Mouse (Mus musculus): ENCODE measurements around the gene Klhdc7b. TPM values are rescaled to one million over a fixed set of nuclear protein-coding genes. Genes with fewer than 3 reads are reported as not detected.
A peak's percentile ranks its signal among the peaks of the same experiment; 100 is the strongest.

The Klhdc7b gene
- not detected in 2 replicates for polyA plus RNA-seq (2015; fragmentation: Nextera tagmentation; extraction: Ambion mirVana)

DNA sequence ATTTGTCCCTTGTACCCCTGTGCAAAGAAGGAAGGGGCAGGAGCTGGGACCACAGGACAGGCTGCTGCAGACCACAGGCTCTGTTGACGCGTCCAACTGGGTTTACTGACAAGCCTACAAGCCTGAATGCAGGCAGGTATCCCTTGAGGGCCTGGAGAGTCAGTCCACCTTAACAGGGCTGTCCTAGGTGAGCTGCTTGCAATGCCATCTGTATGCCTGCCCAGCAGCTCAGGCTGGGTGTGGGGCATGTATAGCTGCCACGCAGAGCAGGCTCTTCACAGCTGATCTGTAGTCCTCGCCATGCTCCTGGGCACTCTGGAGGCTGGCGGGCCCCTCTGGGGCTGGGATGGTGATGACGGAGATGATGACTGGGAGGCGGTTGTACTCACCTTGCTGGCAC, at the start of gene Klhdc7b:
Gene Klhdc7b (plus strand): TSS at position 301 of the 400 bp plus-strand sequence.
- Histone ChIP-seq H3K4me3 (replicated peaks) (no peak within 1 kb of the TSS), H3K27ac (no peak within 1 kb of the TSS), H3K4me2 (replicated peaks) (no peak within 1 kb of the TSS), H3K4me1 (replicated peaks) (0 out of 2 replicates have a peak, but pooled peaks cover under 1% of the 10 kb centered on the region), H3K36me3 (no peaks in the 10 kb centered on the region), H3K9ac (no peak within 1 kb of the TSS), H3K27me3 (replicated peaks) (peaks cover 7% of the 10 kb centered on the region), H3K9me3 (no peaks in the 10 kb centered on the region)
- 92% methylated on average over 7 of the region's 7 CpGs for WGBS
- ATAC-seq: no peak

DNA sequence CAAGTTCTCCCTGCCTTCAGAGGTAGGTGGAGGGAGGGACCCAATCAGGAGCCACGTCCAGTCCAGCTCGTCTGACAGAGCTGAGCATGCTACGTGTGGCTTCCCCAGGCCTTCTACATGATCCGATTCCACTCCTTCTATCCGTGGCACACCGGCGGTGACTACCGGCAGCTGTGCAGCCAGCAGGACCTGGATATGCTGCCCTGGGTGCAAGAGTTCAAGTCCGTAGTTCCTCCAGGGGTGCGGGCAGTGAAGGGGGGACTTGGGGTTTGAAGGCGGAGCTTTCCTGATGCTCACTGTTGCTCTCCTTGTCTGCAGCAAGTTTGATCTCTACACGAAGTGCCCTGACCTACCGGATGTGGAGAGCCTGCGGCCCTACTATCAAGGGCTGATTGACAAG, 48.3 kb upstream of the Klhdc7b start:
- WGBS: 85% methylated on average over 14 of the region's 14 CpGs
- H3K4me2 ChIP-seq (replicated peaks): no peak overlapping the region

DNA sequence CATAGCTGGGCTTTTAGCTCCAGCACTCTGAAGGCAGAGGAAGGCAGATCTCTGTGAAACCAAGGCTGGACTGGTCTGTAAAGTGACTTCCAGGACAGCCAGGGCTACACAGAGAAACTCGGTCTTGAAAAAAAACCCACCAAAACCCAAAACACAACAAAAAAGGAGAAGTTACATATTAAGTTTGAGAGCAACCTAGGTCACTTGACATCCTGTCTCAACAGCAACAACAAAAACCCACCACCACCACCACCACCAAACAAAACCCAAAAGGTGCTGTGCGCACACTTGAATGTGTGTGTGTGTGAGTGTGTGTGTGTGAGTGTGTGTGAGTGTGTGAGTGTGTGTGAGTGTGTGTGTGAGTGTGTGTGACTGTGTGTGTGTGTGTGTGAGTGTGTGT, 45.0 kb upstream of the Klhdc7b start:
- ATAC-seq: no peak
- H3K9ac ChIP-seq: no peak overlapping the region
- no peaks in the 10 kb centered on the region for H3K9me3 ChIP-seq
- H3K4me1 ChIP-seq (replicated peaks): no peaks in the 10 kb centered on the region
- WGBS: 76% methylated on average over 2 of the region's 2 CpGs
- H3K4me3 ChIP-seq (replicated peaks): no peak overlapping the region
- no peaks in the 10 kb centered on the region for H3K27me3 ChIP-seq (replicated peaks)
- H3K4me2 ChIP-seq (replicated peaks): no peak overlapping the region
- no peak overlapping the region for H3K27ac ChIP-seq
- no peaks in the 10 kb centered on the region for H3K36me3 ChIP-seq

More for the DNA sequence above, 48.3 kb upstream of the Klhdc7b start:
- Histone ChIP-seq H3K4me1 (replicated peaks) (no peaks in the 10 kb centered on the region), H3K9ac (no peak overlapping the region), H3K27me3 (replicated peaks) (no peaks in the 10 kb centered on the region), H3K9me3 (no peaks in the 10 kb centered on the region), H3K27ac (no peak overlapping the region), H3K36me3 (no peaks in the 10 kb centered on the region), H3K4me3 (replicated peaks) (no peak overlapping the region)
- no peak for ATAC-seq

DNA sequence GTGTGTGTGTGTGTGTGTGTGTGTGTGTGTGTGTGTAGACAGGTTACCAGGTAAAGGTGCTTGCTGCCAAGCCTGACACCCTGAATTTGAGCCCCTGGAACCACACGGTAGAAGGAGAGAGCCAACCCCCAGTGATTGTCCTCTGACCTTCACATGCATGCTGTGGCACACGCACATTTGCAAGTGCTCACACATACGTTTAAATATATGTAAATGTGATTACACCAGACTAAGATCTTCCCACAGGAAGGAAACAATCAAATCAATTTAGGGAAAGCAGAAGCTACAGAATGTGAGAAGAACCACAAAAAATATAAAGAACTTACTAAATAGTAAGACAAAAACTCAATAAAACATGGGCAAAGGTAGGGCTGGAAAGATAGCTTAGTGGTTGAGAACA, 44.6 kb upstream of the Klhdc7b start:
- no peak overlapping the region for H3K27ac ChIP-seq
- H3K27me3 ChIP-seq (replicated peaks): no peaks in the 10 kb centered on the region
- H3K36me3 ChIP-seq: no peaks in the 10 kb centered on the region
- ATAC-seq: no peak
- H3K9ac ChIP-seq: no peak overlapping the region
- H3K4me3 ChIP-seq (replicated peaks): no peak overlapping the region
- no peaks in the 10 kb centered on the region for H3K9me3 ChIP-seq
- no peaks in the 10 kb centered on the region for H3K4me1 ChIP-seq (replicated peaks)
- no peak overlapping the region for H3K4me2 ChIP-seq (replicated peaks)
- 84% methylated on average over 3 of the region's 3 CpGs for WGBS

DNA sequence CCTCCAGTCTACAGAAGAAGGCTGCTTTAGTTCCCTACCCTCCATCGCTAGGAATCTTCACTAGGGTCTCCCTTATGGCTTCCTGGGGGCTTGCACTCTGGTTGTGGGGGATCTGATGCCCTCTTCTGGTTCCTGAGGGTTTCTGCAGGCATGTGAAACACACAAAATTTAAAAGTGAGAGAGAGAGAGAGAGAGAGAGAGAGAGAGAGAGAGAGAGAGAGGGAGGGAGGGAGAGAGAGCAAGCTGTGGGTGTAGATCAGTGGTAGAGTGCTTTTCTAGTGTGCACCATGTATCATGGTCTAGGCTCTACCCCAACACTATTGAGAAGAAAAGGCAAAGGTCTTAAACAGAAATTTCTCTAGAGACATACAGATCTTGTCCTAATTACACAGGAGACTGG, 43.0 kb upstream of the Klhdc7b start:
- H3K36me3 ChIP-seq: no peaks in the 10 kb centered on the region
- H3K4me1 ChIP-seq (replicated peaks): no peaks in the 10 kb centered on the region
- H3K4me3 ChIP-seq (replicated peaks): no peak overlapping the region
- no peak overlapping the region for H3K27ac ChIP-seq
- no peak overlapping the region for H3K9ac ChIP-seq
- no peak overlapping the region for H3K4me2 ChIP-seq (replicated peaks)
- H3K27me3 ChIP-seq (replicated peaks): no peaks in the 10 kb centered on the region
- ATAC-seq: no peak
- 44% methylated on average over 1 of the region's 1 CpGs for WGBS
- H3K9me3 ChIP-seq: no peaks in the 10 kb centered on the region

DNA sequence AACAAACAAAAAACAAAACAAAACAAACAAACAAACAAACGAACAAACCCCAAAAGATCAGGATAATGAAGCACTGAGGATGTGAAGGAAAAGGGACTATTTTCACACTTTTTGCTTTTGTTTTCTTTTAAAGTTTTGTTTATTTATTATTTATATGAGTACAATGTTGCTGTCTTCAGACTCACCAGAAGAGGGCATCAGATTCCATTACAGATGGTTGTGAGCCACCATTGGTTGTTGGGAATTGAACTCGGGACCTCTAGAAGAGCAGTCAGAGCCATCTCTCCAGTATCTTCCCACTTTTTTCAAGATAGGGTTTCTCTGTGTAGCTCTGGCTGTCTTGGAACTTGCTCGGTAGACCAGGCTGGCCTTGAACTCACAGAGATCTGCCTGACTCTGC, 41.4 kb upstream of the Klhdc7b start:
- no peaks in the 10 kb centered on the region for H3K36me3 ChIP-seq

DNA sequence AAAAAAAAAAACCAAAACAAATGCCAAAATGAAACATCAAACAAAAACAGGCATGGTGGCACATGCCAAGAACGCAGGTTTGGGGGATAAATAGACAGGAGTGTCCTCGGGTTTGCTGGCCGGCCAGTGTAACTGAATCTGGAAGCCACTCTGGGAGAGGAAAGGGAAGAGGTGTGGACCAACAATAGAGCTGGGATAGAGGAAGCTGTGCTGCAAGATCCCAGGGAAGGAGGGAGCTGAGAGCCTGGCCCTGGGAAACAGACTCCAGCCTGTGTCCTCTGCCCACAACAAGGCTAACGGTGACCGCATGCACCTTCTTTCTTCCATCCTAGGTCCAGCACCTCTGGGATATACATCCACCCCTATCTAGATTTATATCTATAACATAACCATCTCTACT, 34.3 kb upstream of the Klhdc7b start:
- Histone ChIP-seq H3K9me3 (no peaks in the 10 kb centered on the region), H3K27ac (no peak overlapping the region), H3K4me2 (replicated peaks) (no peak overlapping the region), H3K4me3 (replicated peaks) (no peak overlapping the region), H3K36me3 (peaks cover 35% of the 10 kb centered on the region), H3K9ac (no peak overlapping the region), H3K4me1 (replicated peaks) (peaks cover 8% of the 10 kb centered on the region), H3K27me3 (replicated peaks) (no peaks in the 10 kb centered on the region)
- no peak for ATAC-seq
- WGBS: 84% methylated on average over 5 of the region's 5 CpGs

More for the DNA sequence above, 41.4 kb upstream of the Klhdc7b start:
- Histone ChIP-seq H3K9ac (no peak overlapping the region), H3K4me1 (replicated peaks) (no peaks in the 10 kb centered on the region), H3K27ac (no peak overlapping the region), H3K4me3 (replicated peaks) (no peak overlapping the region), H3K27me3 (replicated peaks) (no peaks in the 10 kb centered on the region), H3K9me3 (no peaks in the 10 kb centered on the region), H3K4me2 (replicated peaks) (no peak overlapping the region)
- WGBS: 86% methylated on average over 3 of the region's 3 CpGs
- ATAC-seq: no peak

DNA sequence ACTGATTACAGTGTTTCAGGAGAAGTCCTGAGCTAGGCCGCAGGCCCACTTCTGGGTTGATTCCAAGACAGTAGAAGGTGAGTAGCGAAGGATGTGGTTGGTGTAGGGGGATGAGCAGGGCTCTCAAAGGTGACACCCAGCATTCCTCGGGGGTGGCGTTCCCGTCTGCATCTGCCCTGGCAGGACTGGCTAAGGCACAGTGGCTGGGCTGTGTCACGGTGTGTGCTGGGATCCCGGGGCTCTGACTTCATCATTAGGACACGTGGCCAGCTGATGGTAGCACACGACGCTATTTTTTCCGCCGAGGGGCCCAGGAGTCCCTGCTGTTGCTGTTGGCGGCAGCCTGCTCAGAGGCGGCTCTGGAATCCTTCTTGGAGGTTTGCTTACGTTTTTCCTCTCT, 33.4 kb upstream of the Klhdc7b start:
- H3K4me3 ChIP-seq (replicated peaks): no peak overlapping the region
- H3K27ac ChIP-seq: no peak overlapping the region
- H3K9ac ChIP-seq: no peak overlapping the region
- no peaks in the 10 kb centered on the region for H3K27me3 ChIP-seq (replicated peaks)
- 78% methylated on average over 15 of the region's 15 CpGs for WGBS
- peaks cover 8% of the 10 kb centered on the region for H3K4me1 ChIP-seq (replicated peaks)
- H3K36me3 ChIP-seq: peaks cover 35% of the 10 kb centered on the region
- H3K9me3 ChIP-seq: no peaks in the 10 kb centered on the region
- ATAC-seq: no peak
- H3K4me2 ChIP-seq (replicated peaks): no peak overlapping the region

DNA sequence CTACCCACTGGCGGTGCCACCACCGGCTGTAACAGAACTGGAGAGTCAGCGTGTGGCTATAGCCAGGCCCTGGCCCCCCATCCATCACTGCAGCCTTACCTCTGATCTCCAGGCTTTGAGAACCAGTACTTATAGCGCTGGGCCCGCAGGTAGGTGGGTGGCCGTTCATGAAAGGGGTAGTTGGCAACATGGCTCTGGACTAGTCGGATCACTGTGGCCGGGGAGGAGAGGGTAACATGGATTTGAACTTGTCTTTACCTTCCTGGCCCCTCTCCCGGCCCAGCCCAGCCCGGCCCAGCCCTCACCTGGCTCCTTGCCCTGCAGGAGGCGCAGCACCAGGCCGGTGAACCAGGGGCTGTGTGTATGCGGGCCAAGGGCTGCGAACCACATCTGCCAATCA, 32.7 kb upstream of the Klhdc7b start:
- Histone ChIP-seq H3K9ac (no peak overlapping the region), H3K4me3 (replicated peaks) (no peak overlapping the region), H3K4me1 (replicated peaks) (peaks cover 8% of the 10 kb centered on the region), H3K9me3 (no peaks in the 10 kb centered on the region), H3K36me3 (peaks cover 35% of the 10 kb centered on the region), H3K4me2 (replicated peaks) (no peak overlapping the region), H3K27ac (no peak overlapping the region), H3K27me3 (replicated peaks) (no peaks in the 10 kb centered on the region)
- WGBS: 95% methylated on average over 14 of the region's 14 CpGs
- ATAC-seq: no peak

DNA sequence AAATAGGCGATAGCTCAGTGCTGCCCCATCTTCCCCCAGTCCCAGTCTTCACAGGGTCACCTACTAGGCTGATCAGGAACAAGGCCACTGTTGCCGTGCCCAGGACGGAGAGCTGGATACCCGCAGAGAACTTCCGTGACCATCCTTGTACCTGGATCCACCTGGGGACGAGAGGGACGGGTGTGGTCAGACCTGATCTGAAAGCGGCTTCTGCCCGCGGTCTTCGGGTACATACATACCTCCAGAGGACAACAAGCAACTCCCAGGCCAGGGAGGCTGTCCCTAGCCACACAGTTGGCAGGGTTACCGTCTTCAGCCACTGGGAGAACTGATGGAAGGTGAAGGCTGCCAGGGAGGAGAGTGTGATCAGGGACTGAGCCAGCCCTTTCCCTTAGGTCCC, 31.9 kb upstream of the Klhdc7b start:
- Histone ChIP-seq H3K27ac (no peak overlapping the region), H3K4me3 (replicated peaks) (no peak overlapping the region), H3K27me3 (replicated peaks) (no peaks in the 10 kb centered on the region), H3K9me3 (no peaks in the 10 kb centered on the region), H3K4me2 (replicated peaks) (no peak overlapping the region), H3K4me1 (replicated peaks) (peaks cover 11% of the 10 kb centered on the region), H3K9ac (no peak overlapping the region), H3K36me3 (peaks cover 35% of the 10 kb centered on the region)
- ATAC-seq: no peak
- 95% methylated on average over 12 of the region's 12 CpGs for WGBS

DNA sequence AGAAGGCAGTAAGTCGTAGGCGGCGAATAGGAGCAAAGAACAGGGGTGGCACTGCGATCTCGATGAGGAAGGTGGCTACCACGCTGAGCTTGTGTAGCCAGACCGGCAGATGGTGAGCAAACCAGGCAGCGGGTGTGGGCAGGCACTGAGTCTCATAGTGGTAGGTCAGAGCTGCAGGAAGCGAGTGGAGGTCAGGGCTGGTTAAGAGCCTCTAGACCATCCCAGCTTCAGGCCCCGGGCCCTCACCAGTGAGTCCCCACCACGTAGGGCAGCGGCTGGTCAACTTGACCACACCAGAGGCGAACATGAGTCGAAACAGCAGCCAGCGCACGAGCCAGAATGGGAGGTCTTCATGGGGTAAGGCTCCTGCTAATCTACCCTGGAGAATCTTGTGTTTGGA, 30.9 kb upstream of the Klhdc7b start:
- no peak for ATAC-seq
- peak overlapping the region; percentile 74 for H3K4me2 ChIP-seq (replicated peaks)
- H3K4me3 ChIP-seq (replicated peaks): no peak overlapping the region
- H3K27ac ChIP-seq: no peak overlapping the region
- no peaks in the 10 kb centered on the region for H3K9me3 ChIP-seq
- 0 out of 2 replicates have a peak overlapping the region, but pooled peaks have one; percentile 86 for H3K9ac ChIP-seq
- WGBS: 95% methylated on average over 16 of the region's 16 CpGs
- peaks cover 39% of the 10 kb centered on the region for H3K36me3 ChIP-seq
- no peaks in the 10 kb centered on the region for H3K27me3 ChIP-seq (replicated peaks)
- H3K4me1 ChIP-seq (replicated peaks): peaks cover 16% of the 10 kb centered on the region

DNA sequence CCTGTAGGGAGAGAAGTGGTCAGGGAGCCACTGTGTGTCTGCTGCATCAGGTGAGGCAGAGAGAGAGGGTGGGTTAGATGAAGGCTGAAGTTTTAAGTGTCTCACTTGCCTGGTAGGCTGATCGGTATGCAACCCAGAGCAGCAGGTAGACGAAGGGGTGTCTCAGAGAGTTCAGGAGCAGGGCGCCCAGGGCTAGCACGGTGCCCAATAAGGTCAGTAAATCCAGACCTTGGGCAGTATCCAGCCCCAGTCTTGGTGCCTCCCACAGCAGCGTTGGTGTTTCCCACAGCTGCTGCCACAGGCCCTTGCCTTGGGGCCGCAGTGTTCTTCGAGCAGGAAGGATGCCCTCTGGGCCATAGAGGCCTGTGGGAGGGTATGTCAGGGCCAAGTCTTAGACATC, 30.3 kb upstream of the Klhdc7b start:
- Histone ChIP-seq H3K27me3 (replicated peaks) (no peaks in the 10 kb centered on the region), H3K36me3 (peaks cover 39% of the 10 kb centered on the region), H3K9ac (peak overlapping the region; percentile 86), H3K27ac (no peak overlapping the region), H3K4me2 (replicated peaks) (peak overlapping the region; percentile 74), H3K4me3 (replicated peaks) (peak overlapping the region; percentile 78), H3K9me3 (no peaks in the 10 kb centered on the region), H3K4me1 (replicated peaks) (peaks cover 16% of the 10 kb centered on the region)
- WGBS: 77% methylated on average over 7 of the region's 7 CpGs
- no peak for ATAC-seq

DNA sequence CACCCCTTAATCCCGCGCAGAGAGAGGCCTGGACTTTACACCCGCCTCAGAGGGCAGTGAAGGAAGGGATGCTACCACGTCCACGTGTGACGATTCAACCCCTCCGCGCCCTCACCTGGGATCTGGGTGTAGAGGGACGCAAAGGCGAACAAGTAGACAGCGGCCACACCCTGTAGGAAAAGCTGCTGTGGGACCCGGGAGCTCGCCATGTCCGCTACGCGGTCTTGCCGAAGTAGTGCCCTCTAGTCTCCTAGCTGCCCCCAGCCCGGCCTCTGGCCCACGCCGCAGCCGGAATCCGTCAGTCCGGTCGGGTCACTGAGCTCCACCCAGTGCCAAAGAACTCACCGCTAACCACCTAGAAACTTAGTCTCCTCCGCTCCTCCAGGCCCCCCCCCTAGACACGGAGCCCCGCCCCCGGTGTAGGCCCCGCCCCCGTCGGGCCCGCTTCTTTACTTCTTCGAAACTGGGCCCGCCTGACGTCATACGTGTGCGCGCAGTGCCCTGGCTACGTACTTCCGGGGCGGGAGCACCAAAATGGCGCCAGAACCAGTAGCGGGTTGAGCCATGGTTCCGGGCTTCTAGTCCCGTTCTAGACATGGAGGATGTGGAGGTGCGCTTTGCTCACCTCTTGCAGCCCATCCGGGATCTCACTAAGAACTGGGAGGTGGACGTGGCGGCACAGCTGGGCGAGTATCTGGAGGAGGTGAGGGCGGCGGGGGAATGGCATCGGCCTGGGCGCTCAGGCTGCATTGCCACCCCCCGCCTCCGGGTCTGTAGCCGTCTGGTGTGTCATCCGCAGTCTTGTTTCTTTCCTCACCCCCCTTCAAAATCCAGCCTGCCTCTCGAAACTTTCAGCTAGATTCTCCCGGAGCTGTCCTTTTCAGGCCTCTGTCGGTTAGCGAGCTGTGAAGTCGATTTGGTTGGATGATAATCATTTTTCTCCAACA, 29.2 kb upstream of the Klhdc7b start, which contains the start of the genes Lmf2 and Ncaph2:
Gene Lmf2 (minus strand): TSS at position 419 of the 947 bp plus-strand sequence.
Gene Ncaph2 (plus strand): TSS at position 479 of the 947 bp plus-strand sequence.
- H3K9me3 ChIP-seq: no peaks in the 10 kb centered on the region
- peak within 1 kb of the TSS; percentile 86 for H3K27ac ChIP-seq
- no peaks in the 10 kb centered on the region for H3K27me3 ChIP-seq (replicated peaks)
- H3K4me1 ChIP-seq (replicated peaks): peaks cover 16% of the 10 kb centered on the region
- H3K9ac ChIP-seq: peak within 1 kb of the TSS; percentile 86
- ATAC-seq: peak; percentile 95
- under 1% methylated on average over 64 of the region's 64 CpGs for WGBS
- peak within 1 kb of the TSS; percentile 78 for H3K4me3 ChIP-seq (replicated peaks)
- H3K4me2 ChIP-seq (replicated peaks): peak within 1 kb of the TSS; percentile 74
- peaks cover 39% of the 10 kb centered on the region for H3K36me3 ChIP-seq
